Mouse (Mus musculus): Measurements from ENCODE around the gene Prap1. TPM values are rescaled to one million over a fixed set of nuclear protein-coding genes. Genes with fewer than 3 reads are reported as not detected.

Gene Prap1
- polyA plus RNA-seq, 1 experiment from 2014 or later = not detected

DNA sequence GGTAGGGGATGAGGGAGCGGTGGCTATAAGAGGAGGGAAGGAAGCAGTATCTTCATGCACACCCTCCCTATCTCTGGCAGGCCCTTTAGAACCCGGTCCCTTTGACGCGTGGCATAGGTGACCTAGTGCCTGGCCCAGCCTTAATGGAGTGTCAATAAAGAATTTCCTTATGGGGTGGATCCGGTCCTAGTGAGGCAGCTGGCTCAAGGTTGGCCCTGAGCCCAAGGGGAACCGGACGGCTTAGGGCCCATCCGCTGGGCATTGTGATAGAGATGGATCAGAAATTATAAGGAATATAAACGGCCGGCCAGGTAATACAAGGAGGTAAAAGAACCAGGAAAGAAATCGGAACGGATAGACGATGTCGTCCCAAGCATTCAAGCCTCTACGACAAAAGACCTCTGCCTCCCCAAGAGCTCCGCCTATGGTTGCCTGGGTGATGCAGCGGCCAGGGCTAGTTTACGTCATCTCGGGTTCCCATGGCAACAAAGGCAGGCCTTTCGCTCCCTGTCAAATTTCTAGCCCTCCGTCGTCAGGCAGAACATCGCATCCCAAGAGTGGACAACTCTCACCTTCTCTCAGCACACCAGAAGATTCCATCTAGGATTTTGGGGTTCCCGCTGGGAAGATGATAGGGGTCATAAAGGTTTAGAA is 12.6 kb upstream of the Prap1 start:
- H3K4me3 ChIP-seq (ENCODE audit: low read length) = peak overlapping the region; percentile 52
- ATAC-seq = peak; percentile 77
- H3K9me3 ChIP-seq (ENCODE audit: control insufficient read depth, low read length) = no peaks in the 10 kb centered on the region
- H3K27me3 ChIP-seq (replicated peaks; ENCODE audit: control insufficient read depth, insufficient read depth, low read length) = no peaks in the 10 kb centered on the region
- H3K4me2 ChIP-seq (ENCODE audit: low read length) = peak overlapping the region; percentile 76
- peaks cover 9% of the 10 kb centered on the region for H3K4me1 ChIP-seq (ENCODE audit: control insufficient read depth, insufficient read depth, low read depth, low read length)
- H3K36me3 ChIP-seq (ENCODE audit: control insufficient read depth, insufficient read depth, low read length) = no peaks in the 10 kb centered on the region
- peak overlapping the region; percentile 72 for H3K9ac ChIP-seq (ENCODE audit: low read depth, low read length)
- H3K27ac ChIP-seq (ENCODE audit: low read depth, low read length) = peak overlapping the region; percentile 94
- 1% methylated on average over 24 of the region's 24 CpGs for WGBS

DNA sequence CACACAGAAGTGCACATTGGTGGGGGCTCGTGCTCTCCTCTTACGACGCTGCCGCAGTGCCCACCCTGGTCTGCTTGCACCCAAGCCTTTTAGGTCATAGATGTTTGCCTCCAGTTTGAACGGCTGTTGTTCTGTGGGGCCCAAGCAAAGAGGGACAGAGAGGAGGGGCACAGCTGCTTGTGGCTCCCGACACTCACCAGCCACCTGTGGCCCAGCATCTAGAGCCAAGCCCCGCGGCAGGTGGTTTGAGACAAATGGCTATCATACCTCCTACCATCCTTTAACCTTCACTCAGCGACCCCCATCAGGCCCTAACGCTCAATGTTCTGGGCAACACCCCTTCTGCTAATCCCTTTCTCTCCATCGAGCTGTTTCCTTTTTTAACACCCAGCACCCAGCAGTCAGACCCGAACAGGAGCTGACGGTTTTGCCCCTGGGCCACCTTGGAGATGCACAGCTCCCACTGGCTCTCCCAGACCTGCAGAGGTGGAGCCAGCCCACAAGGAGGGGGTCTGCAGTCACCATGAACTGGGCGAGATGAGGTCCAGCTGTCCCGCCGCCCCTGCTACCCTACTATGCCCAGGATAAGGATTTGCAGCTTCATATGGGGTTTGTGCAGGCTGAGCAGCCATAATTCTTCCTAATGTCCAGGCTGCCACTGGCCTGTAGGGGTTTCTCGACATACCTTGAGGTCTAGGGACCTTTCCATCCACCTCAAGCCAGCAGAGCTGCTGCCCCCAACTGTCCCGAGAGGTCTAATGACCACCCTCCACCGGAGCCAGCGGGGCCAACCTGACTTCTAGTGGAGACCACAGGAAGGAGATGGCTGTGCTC is 11.6 kb upstream of the Prap1 start:
- WGBS = 9% methylated on average over 20 of the region's 20 CpGs
- peak overlapping the region; percentile 94 for H3K27ac ChIP-seq (ENCODE audit: low read depth, low read length)
- H3K9ac ChIP-seq (ENCODE audit: low read depth, low read length) = peak overlapping the region; percentile 72
- H3K27me3 ChIP-seq (replicated peaks; ENCODE audit: control insufficient read depth, insufficient read depth, low read length) = no peaks in the 10 kb centered on the region
- H3K4me1 ChIP-seq (ENCODE audit: control insufficient read depth, insufficient read depth, low read depth, low read length) = peaks cover 9% of the 10 kb centered on the region
- peak overlapping the region; percentile 52 for H3K4me3 ChIP-seq (ENCODE audit: low read length)
- no peaks in the 10 kb centered on the region for H3K9me3 ChIP-seq (ENCODE audit: control insufficient read depth, low read length)
- peak overlapping the region; percentile 76 for H3K4me2 ChIP-seq (ENCODE audit: low read length)
- ATAC-seq = peak; percentile 51
- H3K36me3 ChIP-seq (ENCODE audit: control insufficient read depth, insufficient read depth, low read length) = no peaks in the 10 kb centered on the region

DNA sequence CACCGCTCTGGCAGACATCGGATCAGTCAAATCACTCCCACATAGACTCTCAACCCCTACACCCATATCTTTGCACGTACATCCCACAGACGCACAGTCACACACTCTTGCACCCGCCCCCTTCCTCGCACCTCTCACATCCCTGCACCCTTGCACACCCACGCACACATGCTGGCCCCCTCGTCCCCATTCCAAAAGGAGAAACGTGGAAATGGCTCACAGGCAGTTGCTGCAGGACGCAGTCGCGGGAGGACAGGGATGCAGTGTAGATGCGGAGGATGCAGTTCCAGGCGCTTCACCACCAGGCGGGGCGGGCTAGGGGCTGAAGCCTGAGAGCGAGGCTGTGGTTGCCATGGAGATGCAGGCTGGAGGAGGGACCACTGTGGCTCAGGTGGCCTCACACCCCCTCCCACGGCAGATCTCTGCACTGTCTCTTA is 10.9 kb upstream of the Prap1 start, which contains the start of gene Caly:
Gene Caly, minus strand, starts transcription at position 307 of the 437 bp plus-strand sequence.
- Histone ChIP-seq H3K9me3 (ENCODE audit: control insufficient read depth, low read length) (no peaks in the 10 kb centered on the region), H3K36me3 (ENCODE audit: control insufficient read depth, insufficient read depth, low read length) (no peaks in the 10 kb centered on the region), H3K27ac (ENCODE audit: low read depth, low read length) (peak within 1 kb of the TSS; percentile 94), H3K4me2 (ENCODE audit: low read length) (peak within 1 kb of the TSS; percentile 76), H3K27me3 (replicated peaks; ENCODE audit: control insufficient read depth, insufficient read depth, low read length) (no peaks in the 10 kb centered on the region), H3K9ac (ENCODE audit: low read depth, low read length) (peak within 1 kb of the TSS; percentile 72), H3K4me1 (ENCODE audit: control insufficient read depth, insufficient read depth, low read depth, low read length) (peaks cover 9% of the 10 kb centered on the region), H3K4me3 (ENCODE audit: low read length) (peak within 1 kb of the TSS; percentile 52)
- 2% methylated on average over 18 of the region's 18 CpGs for WGBS
- ATAC-seq = peak; percentile 91

DNA sequence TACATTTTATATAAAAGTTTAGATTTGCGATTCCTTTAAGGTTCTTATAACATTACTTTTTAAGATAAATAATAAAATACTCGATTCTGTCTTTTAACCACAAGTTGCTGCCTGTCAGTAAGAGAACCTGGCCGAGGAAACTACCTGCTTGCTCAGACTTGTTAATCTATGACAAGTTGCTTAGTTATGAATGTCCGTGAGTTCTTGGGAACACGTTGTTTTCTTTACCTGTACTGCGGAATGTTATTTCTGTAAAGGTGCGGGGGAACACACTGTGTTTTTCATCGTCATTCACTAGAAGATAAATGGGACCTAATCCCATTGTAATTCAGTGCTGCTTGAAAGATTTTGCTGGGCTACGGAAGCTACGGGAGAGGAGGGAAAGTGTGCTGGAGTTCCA is 2.6 kb upstream of the Prap1 start:
- no peak overlapping the region for H3K4me3 ChIP-seq (ENCODE audit: low read length)
- no peaks in the 10 kb centered on the region for H3K4me1 ChIP-seq (ENCODE audit: control insufficient read depth, insufficient read depth, low read depth, low read length)
- H3K4me2 ChIP-seq (ENCODE audit: low read length) = no peak overlapping the region
- H3K27me3 ChIP-seq (replicated peaks; ENCODE audit: control insufficient read depth, insufficient read depth, low read length) = no peaks in the 10 kb centered on the region
- ATAC-seq = no peak
- no peaks in the 10 kb centered on the region for H3K9me3 ChIP-seq (ENCODE audit: control insufficient read depth, low read length)
- no peak overlapping the region for H3K9ac ChIP-seq (ENCODE audit: low read depth, low read length)
- WGBS = 81% methylated on average over 10 of the region's 10 CpGs
- H3K27ac ChIP-seq (ENCODE audit: low read depth, low read length) = no peak overlapping the region
- no peaks in the 10 kb centered on the region for H3K36me3 ChIP-seq (ENCODE audit: control insufficient read depth, insufficient read depth, low read length)

DNA sequence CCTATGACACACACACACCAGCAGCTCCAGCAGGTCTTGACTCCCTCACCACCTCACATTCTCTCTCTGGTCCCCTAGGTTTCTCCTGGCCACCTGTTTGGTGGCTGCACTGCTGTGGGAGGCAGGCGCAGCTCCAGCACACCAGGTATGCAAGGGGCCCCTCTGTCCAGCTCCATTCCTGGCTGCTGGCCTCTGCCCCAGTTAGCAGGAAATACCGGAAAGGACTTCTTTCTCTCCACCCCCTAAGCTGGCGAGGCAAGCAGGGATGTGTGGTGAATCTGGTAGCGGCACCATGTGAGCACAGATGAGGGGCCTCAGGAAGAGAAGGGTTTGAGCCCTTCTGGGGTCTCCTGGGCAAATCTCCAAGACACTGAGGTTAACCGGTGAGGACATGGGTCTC is 1.8 kb downstream of the Prap1 start:
- Histone ChIP-seq H3K4me3 (ENCODE audit: low read length) (no peak overlapping the region), H3K9ac (ENCODE audit: low read depth, low read length) (no peak overlapping the region), H3K36me3 (ENCODE audit: control insufficient read depth, insufficient read depth, low read length) (0 out of 2 replicates have a peak, but pooled peaks cover 3% of the 10 kb centered on the region), H3K4me1 (ENCODE audit: control insufficient read depth, insufficient read depth, low read depth, low read length) (no peaks in the 10 kb centered on the region), H3K4me2 (ENCODE audit: low read length) (no peak overlapping the region), H3K9me3 (ENCODE audit: control insufficient read depth, low read length) (no peaks in the 10 kb centered on the region), H3K27me3 (replicated peaks; ENCODE audit: control insufficient read depth, insufficient read depth, low read length) (no peaks in the 10 kb centered on the region), H3K27ac (ENCODE audit: low read depth, low read length) (no peak overlapping the region)
- no peak for ATAC-seq
- 61% methylated on average over 5 of the region's 5 CpGs for WGBS

DNA sequence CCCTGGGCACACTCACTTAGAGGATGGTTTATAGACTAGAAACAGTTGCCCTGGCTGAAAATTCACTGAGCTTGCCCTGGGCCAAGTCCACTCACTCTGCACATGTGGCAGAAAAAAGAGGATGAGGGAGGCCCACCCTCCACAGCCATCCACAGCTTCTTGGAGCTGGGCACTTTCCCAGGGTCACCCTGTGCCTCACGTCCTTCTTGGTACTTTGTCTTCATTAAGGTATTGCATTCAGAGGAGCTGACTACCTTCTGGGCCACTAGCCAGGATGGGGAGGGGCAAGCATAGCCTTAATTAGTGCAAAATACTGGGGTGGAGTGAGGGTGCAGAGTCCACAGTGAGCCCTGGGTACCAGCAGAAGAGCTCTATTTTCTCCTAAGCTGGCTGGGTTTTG is 2.4 kb downstream of the Prap1 start:
- 36% methylated on average over 1 of the region's 1 CpGs for WGBS
- Histone ChIP-seq H3K27ac (ENCODE audit: low read depth, low read length) (no peak overlapping the region), H3K4me3 (ENCODE audit: low read length) (no peak overlapping the region), H3K27me3 (replicated peaks; ENCODE audit: control insufficient read depth, insufficient read depth, low read length) (no peaks in the 10 kb centered on the region), H3K9ac (ENCODE audit: low read depth, low read length) (no peak overlapping the region), H3K4me1 (ENCODE audit: control insufficient read depth, insufficient read depth, low read depth, low read length) (no peaks in the 10 kb centered on the region), H3K4me2 (ENCODE audit: low read length) (no peak overlapping the region), H3K9me3 (ENCODE audit: control insufficient read depth, low read length) (no peaks in the 10 kb centered on the region), H3K36me3 (ENCODE audit: control insufficient read depth, insufficient read depth, low read length) (0 out of 2 replicates have a peak, but pooled peaks cover 3% of the 10 kb centered on the region)
- 0 out of 2 replicates have a peak, but pooled peaks have one; percentile 37 for ATAC-seq

DNA sequence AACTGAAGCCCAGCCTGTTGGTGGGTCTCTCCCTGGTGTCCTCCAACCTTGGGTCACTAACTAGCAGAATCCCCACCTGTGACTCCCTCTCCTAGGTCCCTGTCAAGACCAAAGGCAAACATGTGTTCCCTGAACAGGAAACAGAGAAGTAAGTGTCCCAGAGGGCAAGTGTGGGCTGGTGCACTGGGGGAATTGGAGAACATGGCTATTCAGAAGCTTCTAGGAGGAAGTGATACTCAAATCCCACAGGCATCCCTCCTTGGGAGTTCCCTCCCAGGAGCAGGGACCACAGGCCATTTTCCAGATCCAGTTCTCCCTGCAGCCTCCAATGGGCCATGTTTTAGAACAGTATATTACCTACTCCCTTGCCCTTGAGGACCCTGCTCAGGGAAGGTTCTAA is 2.9 kb downstream of the Prap1 start:
- Histone ChIP-seq H3K4me3 (ENCODE audit: low read length) (no peak overlapping the region), H3K36me3 (ENCODE audit: control insufficient read depth, insufficient read depth, low read length) (0 out of 2 replicates have a peak, but pooled peaks cover 3% of the 10 kb centered on the region), H3K27me3 (replicated peaks; ENCODE audit: control insufficient read depth, insufficient read depth, low read length) (no peaks in the 10 kb centered on the region), H3K27ac (ENCODE audit: low read depth, low read length) (no peak overlapping the region), H3K4me2 (ENCODE audit: low read length) (no peak overlapping the region), H3K9ac (ENCODE audit: low read depth, low read length) (no peak overlapping the region), H3K9me3 (ENCODE audit: control insufficient read depth, low read length) (no peaks in the 10 kb centered on the region), H3K4me1 (ENCODE audit: control insufficient read depth, insufficient read depth, low read depth, low read length) (0 out of 2 replicates have a peak, but pooled peaks cover under 1% of the 10 kb centered on the region)
- no peak for ATAC-seq

DNA sequence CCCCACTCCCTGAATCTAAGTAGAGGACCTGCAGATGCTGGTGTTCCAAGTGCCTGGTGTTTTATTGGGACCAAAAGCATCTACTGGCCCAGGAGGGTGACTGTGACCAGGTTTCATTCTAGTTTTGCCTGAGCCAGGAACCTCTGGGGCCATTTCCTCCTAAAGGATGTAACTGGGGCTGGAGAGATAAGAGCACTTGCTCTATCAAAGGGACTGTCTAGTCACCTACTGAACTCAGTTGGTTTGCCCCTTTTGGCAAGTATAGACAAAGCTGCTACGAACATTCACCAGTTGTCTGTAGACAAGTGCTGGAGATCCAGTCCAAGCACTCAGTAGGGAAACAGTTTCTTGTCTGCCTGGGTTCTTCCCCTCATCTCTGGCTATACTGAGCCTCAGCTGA is 5.3 kb downstream of the Prap1 start:
- Histone ChIP-seq H3K4me3 (ENCODE audit: low read length) (no peak overlapping the region), H3K36me3 (ENCODE audit: control insufficient read depth, insufficient read depth, low read length) (0 out of 2 replicates have a peak, but pooled peaks cover 3% of the 10 kb centered on the region), H3K27me3 (replicated peaks; ENCODE audit: control insufficient read depth, insufficient read depth, low read length) (no peaks in the 10 kb centered on the region), H3K27ac (ENCODE audit: low read depth, low read length) (no peak overlapping the region), H3K4me2 (ENCODE audit: low read length) (no peak overlapping the region), H3K9me3 (ENCODE audit: control insufficient read depth, low read length) (no peaks in the 10 kb centered on the region), H3K4me1 (ENCODE audit: control insufficient read depth, insufficient read depth, low read depth, low read length) (peaks cover 6% of the 10 kb centered on the region), H3K9ac (ENCODE audit: low read depth, low read length) (no peak overlapping the region)
- 100% methylated on average over 1 of the region's 1 CpGs for WGBS
- ATAC-seq = no peak

DNA sequence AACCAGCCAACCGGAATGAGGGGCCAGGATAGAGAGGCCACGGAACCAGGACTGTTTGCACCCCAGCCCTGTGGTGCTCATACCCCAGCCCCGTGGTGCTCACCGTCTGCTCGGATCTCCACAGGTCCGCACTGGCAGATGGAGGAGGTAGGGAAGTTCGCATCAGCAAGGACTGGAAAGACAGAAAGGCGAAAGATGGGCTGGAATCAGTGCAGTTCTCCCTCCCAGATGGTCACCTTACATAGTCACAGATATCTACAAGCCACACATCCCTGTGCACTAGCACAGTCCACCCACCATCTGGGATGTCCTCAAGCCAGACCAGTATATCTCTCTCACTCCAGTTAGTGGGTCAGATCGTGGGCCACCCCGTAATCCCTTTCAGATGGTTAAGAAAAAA is 8.3 kb downstream of the Prap1 start:
- H3K27ac ChIP-seq (ENCODE audit: low read depth, low read length) = no peak overlapping the region
- H3K4me2 ChIP-seq (ENCODE audit: low read length) = peak overlapping the region; percentile 67
- peak overlapping the region; percentile 41 for H3K4me3 ChIP-seq (ENCODE audit: low read length)
- peak overlapping the region; percentile 50 for H3K9ac ChIP-seq (ENCODE audit: low read depth, low read length)
- 0 out of 2 replicates have a peak, but pooled peaks have one; percentile 37 for ATAC-seq
- H3K9me3 ChIP-seq (ENCODE audit: control insufficient read depth, low read length) = no peaks in the 10 kb centered on the region
- WGBS = 78% methylated on average over 10 of the region's 10 CpGs
- H3K4me1 ChIP-seq (ENCODE audit: control insufficient read depth, insufficient read depth, low read depth, low read length) = peaks cover 6% of the 10 kb centered on the region
- H3K36me3 ChIP-seq (ENCODE audit: control insufficient read depth, insufficient read depth, low read length) = peaks cover 13% of the 10 kb centered on the region
- H3K27me3 ChIP-seq (replicated peaks; ENCODE audit: control insufficient read depth, insufficient read depth, low read length) = no peaks in the 10 kb centered on the region
